Mouse (Mus musculus): ENCODE results near the gene Tmem151b. TPM values are rescaled to one million over a fixed set of nuclear protein-coding genes. Genes with fewer than 3 reads are reported as not detected.

The Tmem151b gene
- polyA plus RNA-seq, 1 experiment from 2014 or later, result 8.5 TPM

DNA sequence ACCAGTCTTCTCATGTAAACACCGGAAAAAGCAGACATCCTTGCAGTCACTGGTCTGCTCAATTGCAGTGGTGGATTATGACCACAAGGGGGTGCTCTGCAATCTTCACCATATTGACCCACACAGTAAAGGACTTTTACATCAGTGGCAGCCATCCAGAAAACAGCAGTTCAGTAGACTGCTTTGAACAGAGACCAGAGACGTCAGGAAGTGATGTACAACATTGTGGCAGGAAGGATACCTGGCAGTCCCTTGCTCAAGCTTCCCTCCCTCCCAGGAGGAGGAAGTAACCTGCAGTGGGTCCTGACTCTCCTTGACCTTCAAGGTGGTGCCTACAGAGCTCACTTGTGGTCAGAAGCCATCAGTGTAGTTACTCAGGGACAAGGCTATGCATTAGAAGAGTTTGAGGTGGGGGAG is 32.1 kb upstream of the Tmem151b start:
- H3K9ac ChIP-seq, result no peak overlapping the region
- WGBS, result 18% methylated on average over 2 of the region's 2 CpGs
- H3K27me3 ChIP-seq, result no peaks in the 10 kb centered on the region
- no peak overlapping the region for H3K4me3 ChIP-seq (replicated peaks)
- no peak overlapping the region for H3K4me2 ChIP-seq
- peaks cover 28% of the 10 kb centered on the region for H3K4me1 ChIP-seq
- ATAC-seq (ENCODE audit: low FRiP score), result no peak
- H3K9me3 ChIP-seq, result no peaks in the 10 kb centered on the region; the same call in 1 of the 2 replicates
- 0 out of 2 replicates have a peak, but pooled peaks cover 4% of the 10 kb centered on the region for H3K36me3 ChIP-seq (replicated peaks)
- H3K27ac ChIP-seq, result no peak overlapping the region

GRCm38 (mm10) chr17:45580958-45581477 is 31.5 kb upstream of the Tmem151b start:
- H3K4me3 ChIP-seq (replicated peaks), result no peak overlapping the region
- no peak for ATAC-seq (ENCODE audit: low FRiP score)
- peaks cover 27% of the 10 kb centered on the region for H3K4me1 ChIP-seq
- H3K36me3 ChIP-seq (replicated peaks), result no peaks in the 10 kb centered on the region
- H3K27me3 ChIP-seq, result no peaks in the 10 kb centered on the region
- no peak overlapping the region for H3K9ac ChIP-seq
- WGBS, result 55% methylated on average over 12 of the region's 12 CpGs
- no peaks in the 10 kb centered on the region for H3K9me3 ChIP-seq
- no peak overlapping the region for H3K27ac ChIP-seq
- no peak overlapping the region for H3K4me2 ChIP-seq

DNA sequence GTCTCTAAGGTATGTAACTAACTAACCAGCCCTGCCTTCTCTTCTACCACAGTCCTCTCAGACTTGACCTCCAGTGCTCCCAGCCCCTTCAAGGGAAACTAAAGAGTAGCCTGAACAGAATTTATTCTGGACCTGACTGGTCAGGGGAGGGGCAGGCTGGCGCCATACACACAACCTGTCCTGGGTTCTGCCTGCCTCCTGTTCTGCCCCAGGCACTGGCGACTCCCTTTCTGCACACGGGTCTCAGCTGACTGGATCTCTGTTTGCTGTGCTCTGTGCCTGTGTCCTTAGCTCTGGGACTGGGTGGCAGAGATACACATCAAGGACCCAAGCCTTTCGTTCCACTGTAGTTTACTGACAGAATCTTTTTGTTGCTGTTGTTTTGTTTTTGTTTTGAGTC is 30.1 kb upstream of the Tmem151b start:
- no peak for ATAC-seq (ENCODE audit: low FRiP score)
- H3K9ac ChIP-seq, result no peak overlapping the region
- no peaks in the 10 kb centered on the region for H3K36me3 ChIP-seq (replicated peaks)
- H3K4me2 ChIP-seq, result no peak overlapping the region
- H3K27me3 ChIP-seq, result no peaks in the 10 kb centered on the region
- no peaks in the 10 kb centered on the region for H3K9me3 ChIP-seq
- H3K27ac ChIP-seq, result no peak overlapping the region
- no peak overlapping the region for H3K4me3 ChIP-seq (replicated peaks)
- 88% methylated on average over 4 of the region's 4 CpGs for WGBS
- H3K4me1 ChIP-seq, result peaks cover 17% of the 10 kb centered on the region

DNA sequence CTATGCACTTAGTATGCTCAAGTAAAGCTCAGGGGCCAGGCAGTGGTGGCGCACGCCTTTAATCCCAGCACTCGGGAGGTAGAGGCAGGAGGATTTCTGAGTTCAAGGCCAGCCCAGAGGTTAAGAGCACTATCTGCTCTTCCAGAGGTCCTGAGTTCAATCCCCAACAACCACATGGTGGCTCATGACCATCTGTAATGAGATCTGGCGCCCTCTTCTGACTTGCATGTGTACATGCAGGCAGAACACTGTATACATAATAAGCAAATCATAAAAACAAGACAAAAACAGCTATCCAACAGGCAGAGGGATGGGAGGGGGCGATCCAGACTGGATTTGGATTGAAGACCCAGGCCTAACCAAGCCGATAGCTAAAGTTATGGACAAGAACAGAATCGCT is 29.4 kb upstream of the Tmem151b start:
- H3K9ac ChIP-seq, result no peak overlapping the region
- no peaks in the 10 kb centered on the region for H3K36me3 ChIP-seq (replicated peaks)
- ATAC-seq (ENCODE audit: low FRiP score), result no peak
- no peak overlapping the region for H3K4me2 ChIP-seq
- peaks cover 15% of the 10 kb centered on the region for H3K4me1 ChIP-seq
- no peaks in the 10 kb centered on the region for H3K9me3 ChIP-seq
- H3K4me3 ChIP-seq (replicated peaks), result no peak overlapping the region
- no peak overlapping the region for H3K27ac ChIP-seq
- H3K27me3 ChIP-seq, result no peaks in the 10 kb centered on the region
- 73% methylated on average over 7 of the region's 7 CpGs for WGBS

DNA sequence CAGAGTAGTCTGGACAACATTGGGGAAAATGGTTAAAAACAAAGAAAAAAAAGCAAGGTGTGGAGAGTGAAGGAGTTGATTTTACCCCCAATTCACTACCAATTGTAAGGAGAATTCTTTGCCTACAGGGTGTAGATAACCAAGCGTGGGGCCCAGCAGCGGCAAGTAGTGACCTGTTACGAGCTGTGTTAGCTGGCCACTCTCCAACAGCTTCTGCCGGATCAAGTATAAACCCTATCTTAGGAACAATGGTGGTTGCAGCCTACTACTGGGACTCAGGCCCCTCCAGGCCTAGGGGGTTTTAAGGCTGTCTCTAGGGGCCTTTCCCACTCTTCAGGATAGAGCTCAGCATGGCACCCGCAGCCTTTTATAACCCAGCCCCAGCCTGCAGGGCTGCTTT is 28.8 kb upstream of the Tmem151b start:
- H3K4me3 ChIP-seq (replicated peaks), result no peak overlapping the region
- WGBS, result 60% methylated on average over 5 of the region's 5 CpGs
- no peak for ATAC-seq (ENCODE audit: low FRiP score)
- H3K9me3 ChIP-seq, result no peaks in the 10 kb centered on the region
- peaks cover 14% of the 10 kb centered on the region for H3K4me1 ChIP-seq
- H3K27me3 ChIP-seq, result no peaks in the 10 kb centered on the region
- H3K9ac ChIP-seq, result no peak overlapping the region
- no peak overlapping the region for H3K27ac ChIP-seq
- H3K36me3 ChIP-seq (replicated peaks), result no peaks in the 10 kb centered on the region
- no peak overlapping the region for H3K4me2 ChIP-seq

DNA sequence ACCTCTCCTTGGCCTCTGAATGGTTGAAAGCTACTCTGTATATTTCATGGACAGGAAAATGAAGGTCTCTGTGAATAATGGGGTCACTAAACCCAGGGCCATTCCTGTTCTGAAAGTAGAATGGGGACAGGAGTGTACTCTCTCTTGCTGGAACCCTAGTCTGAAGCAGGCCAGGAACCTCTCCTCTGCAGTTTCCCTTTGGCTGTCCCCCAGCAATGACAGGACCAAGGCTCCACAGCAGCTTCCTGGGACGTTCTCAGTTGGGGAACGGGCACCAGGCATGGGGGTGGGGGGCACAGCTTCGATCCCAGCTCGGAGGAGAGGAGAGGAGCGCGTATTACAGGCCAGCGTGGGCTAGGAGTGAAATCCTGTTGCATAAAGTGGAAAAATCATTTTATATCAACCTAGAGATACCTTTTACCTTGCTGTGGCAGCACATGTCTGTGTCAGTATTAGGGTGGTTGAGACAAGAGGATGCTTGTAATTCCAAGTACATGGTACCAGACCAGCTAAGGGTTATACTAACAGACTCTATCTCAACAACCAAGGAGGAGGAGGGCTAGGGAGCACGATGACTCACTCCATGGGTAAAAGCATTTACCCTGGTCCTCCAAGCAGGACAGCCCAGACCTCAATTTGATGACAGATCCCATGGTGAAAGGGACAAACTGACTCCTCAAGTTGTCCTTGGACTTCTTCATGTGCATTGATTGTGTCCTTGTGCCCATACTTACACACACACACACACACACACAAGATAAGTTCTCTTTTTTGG is 25.8 kb upstream of the Tmem151b start:
- peaks cover 15% of the 10 kb centered on the region for H3K36me3 ChIP-seq (replicated peaks)
- WGBS, result 90% methylated on average over 8 of the region's 8 CpGs
- H3K27me3 ChIP-seq, result no peaks in the 10 kb centered on the region
- H3K4me1 ChIP-seq, result peaks cover 25% of the 10 kb centered on the region
- 0 out of 2 replicates have a peak overlapping the region, but pooled peaks have one; percentile 7 for H3K9ac ChIP-seq
- no peaks in the 10 kb centered on the region for H3K9me3 ChIP-seq
- H3K4me2 ChIP-seq, result peak overlapping the region; percentile 81; the same call in 1 of the 2 replicates
- H3K27ac ChIP-seq, result peak overlapping the region; percentile 98
- no peak overlapping the region for H3K4me3 ChIP-seq (replicated peaks)
- no peak for ATAC-seq (ENCODE audit: low FRiP score)

GRCm38 (mm10) chr17:45574129-45574761 is 24.8 kb upstream of the Tmem151b start:
- H3K27me3 ChIP-seq, result no peaks in the 10 kb centered on the region
- H3K4me1 ChIP-seq, result peaks cover 31% of the 10 kb centered on the region
- ATAC-seq (ENCODE audit: low FRiP score), result peak; percentile 31
- H3K36me3 ChIP-seq (replicated peaks), result peaks cover 25% of the 10 kb centered on the region
- H3K9me3 ChIP-seq, result no peaks in the 10 kb centered on the region
- H3K4me2 ChIP-seq, result peak overlapping the region; percentile 81
- peak overlapping the region; percentile 97 for H3K4me3 ChIP-seq (replicated peaks)
- 2% methylated on average over 17 of the region's 17 CpGs for WGBS
- H3K9ac ChIP-seq, result peak overlapping the region; percentile 95
- peak overlapping the region; percentile 98 for H3K27ac ChIP-seq

- Histone ChIP-seq H3K4me3 (replicated peaks) (peak overlapping the region; percentile 97), H3K27me3 (no peaks in the 10 kb centered on the region), H3K9me3 (no peaks in the 10 kb centered on the region), H3K9ac (peak overlapping the region; percentile 95), H3K4me2 (peak overlapping the region; percentile 81), H3K36me3 (replicated peaks) (peaks cover 30% of the 10 kb centered on the region), H3K27ac (peak overlapping the region; percentile 98), H3K4me1 (peaks cover 36% of the 10 kb centered on the region)
- ATAC-seq (ENCODE audit: low FRiP score), result peak; percentile 75
- WGBS, result 0% methylated on average over 18 of the region's 18 CpGs
Measured at GRCm38 (mm10) chr17:45573780-45574123, 24.3 kb upstream of the Tmem151b start.

- peaks cover 41% of the 10 kb centered on the region for H3K4me1 ChIP-seq
- H3K27me3 ChIP-seq, result no peaks in the 10 kb centered on the region
- peak; percentile 89 for ATAC-seq (ENCODE audit: low FRiP score)
- no peaks in the 10 kb centered on the region for H3K9me3 ChIP-seq
- peaks cover 36% of the 10 kb centered on the region for H3K36me3 ChIP-seq (replicated peaks)
- H3K4me3 ChIP-seq (replicated peaks), result peak within 1 kb of the TSS; percentile 97
- peak within 1 kb of the TSS; percentile 95 for H3K9ac ChIP-seq
- peak within 1 kb of the TSS; percentile 98 for H3K27ac ChIP-seq
- peak within 1 kb of the TSS; percentile 81 for H3K4me2 ChIP-seq
- under 1% methylated on average over 41 of the region's 41 CpGs for WGBS
Measured at GRCm38 (mm10) chr17:45573087-45573779, 23.8 kb upstream of the Tmem151b start, which contains the start of gene Hsp90ab1. Gene Hsp90ab1 (minus strand): TSS chr17:45573271.

- Histone ChIP-seq H3K4me3 (replicated peaks) (peak overlapping the region; percentile 97), H3K4me2 (peak overlapping the region; percentile 81), H3K9me3 (no peaks in the 10 kb centered on the region), H3K9ac (peak overlapping the region; percentile 95), H3K4me1 (peaks cover 46% of the 10 kb centered on the region), H3K27me3 (no peaks in the 10 kb centered on the region), H3K36me3 (replicated peaks) (peaks cover 44% of the 10 kb centered on the region), H3K27ac (peak overlapping the region; percentile 98)
- ATAC-seq (ENCODE audit: low FRiP score), result peak; percentile 62
- WGBS, result under 1% methylated on average over 57 of the region's 57 CpGs
Measured at GRCm38 (mm10) chr17:45572103-45573086, 22.9 kb upstream of the Tmem151b start.

- Histone ChIP-seq H3K27me3 (no peaks in the 10 kb centered on the region), H3K4me2 (no peak overlapping the region), H3K9me3 (no peaks in the 10 kb centered on the region), H3K9ac (peak overlapping the region; percentile 3; the same call in 1 of the 2 replicates), H3K4me3 (replicated peaks) (no peak overlapping the region), H3K27ac (no peak overlapping the region), H3K4me1 (peaks cover 60% of the 10 kb centered on the region), H3K36me3 (replicated peaks) (peaks cover 65% of the 10 kb centered on the region)
- 88% methylated on average over 4 of the region's 4 CpGs for WGBS
- ATAC-seq (ENCODE audit: low FRiP score), result no peak
Measured at GRCm38 (mm10) chr17:45569999-45570398, 20.5 kb upstream of the Tmem151b start.

Measured in forebrain, embryonic 12.5 days (tissue).